Mouse (Mus musculus): ENCODE results near the gene Arf3. TPM values are rescaled to one million over a fixed set of nuclear protein-coding genes. Genes with fewer than 3 reads are reported as not detected.

Arf3 gene
- 34.5 and 51.3 TPM in 2 replicates for polyA plus RNA-seq (2015; fragmentation: Nextera tagmentation; extraction: Ambion mirVana)

GRCm38 (mm10) chr15:98762670-98763529, at the start of gene Arf3:
Arf3 (minus strand) TSS chr15:98763214.

GRCm38 (mm10) chr15:98809390-98809789, 46.4 kb upstream of the Arf3 start, which contains the start of gene Ddn:
Ddn (minus strand) TSS chr15:98809490.

DNA sequence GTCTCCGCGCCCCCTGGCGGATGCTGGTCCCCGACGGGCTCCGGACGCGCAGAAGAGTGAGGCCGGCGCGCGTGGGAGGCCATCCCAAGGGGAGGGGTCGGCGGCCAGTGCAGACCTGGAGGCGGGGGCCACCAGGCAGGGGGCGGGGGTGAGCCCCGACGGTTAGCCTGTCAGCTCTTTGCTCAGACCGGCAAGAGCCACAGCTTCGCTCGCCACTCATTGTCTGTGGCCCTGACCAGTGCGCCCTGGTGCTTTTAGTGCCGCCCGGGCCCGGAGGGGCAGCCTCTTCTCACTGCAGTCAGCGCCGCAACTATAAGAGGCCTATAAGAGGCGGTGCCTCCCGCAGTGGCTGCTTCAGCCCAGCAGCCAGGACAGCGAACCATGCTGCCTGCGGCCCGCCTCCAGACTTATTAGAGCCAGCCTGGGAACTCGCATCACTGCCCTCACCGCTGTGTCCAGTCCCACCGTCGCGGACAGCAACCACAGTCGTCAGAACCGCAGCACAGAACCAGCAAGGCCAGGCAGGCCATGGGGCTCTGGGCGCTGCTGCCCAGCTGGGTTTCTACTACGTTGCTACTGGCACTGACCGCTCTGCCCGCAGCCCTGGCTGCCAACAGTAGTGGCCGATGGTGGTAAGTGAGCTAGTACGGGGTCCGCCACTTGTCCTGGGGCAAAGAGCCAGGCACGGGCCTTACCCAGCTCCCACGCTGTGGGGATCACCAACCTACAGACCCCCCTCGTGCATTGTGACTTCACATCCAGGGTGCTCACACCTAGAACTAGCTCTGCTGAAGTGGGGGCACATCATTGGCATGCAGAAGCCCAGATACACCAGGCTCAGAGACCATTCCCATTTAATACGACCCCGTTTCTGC, 26.9 kb upstream of the Arf3 start, which contains the start of gene Wnt1:
Gene Wnt1 (plus strand): TSS at position 197 of the 875 bp plus-strand sequence.

GRCm38 (mm10) chr15:98777762-98778161, 14.7 kb upstream of the Arf3 start, which contains the start of gene Wnt10b:
Wnt10b (minus strand) TSS chr15:98778150.

GRCm38 (mm10) chr15:98727443-98728321, 35.3 kb downstream of the Arf3 start, which contains the start of gene Fkbp11:
Fkbp11 (minus strand) TSS chr15:98728198.

GRCm38 (mm10) chr15:98707766-98708372, 55.1 kb downstream of the Arf3 start, which contains the start of gene Ccdc65:
Ccdc65 (plus strand) TSS chr15:98708207.

Other genes starting within 250 kb of the Arf3 start
- gene Kansl2, start 228.9 kb downstream of the Arf3 start, polyA plus RNA-seq (2015; fragmentation: Nextera tagmentation; extraction: Ambion mirVana) = 69.3 and 93.3 TPM in 2 replicates
- 30.2 and 40.7 TPM in 2 replicates for gene Ccnt1, start 192.3 kb downstream of the Arf3 start, polyA plus RNA-seq (2015; fragmentation: Nextera tagmentation; extraction: Ambion mirVana)
- not detected in 2 replicates for gene 4930415O20Rik, start 192.2 kb downstream of the Arf3 start, polyA plus RNA-seq (2015; fragmentation: Nextera tagmentation; extraction: Ambion mirVana)
- gene Adcy6, start 153.1 kb downstream of the Arf3 start, polyA plus RNA-seq (2015; fragmentation: Nextera tagmentation; extraction: Ambion mirVana) = 7.4 and 10.2 TPM in 2 replicates
- 21.8 and 40.6 TPM in 2 replicates for gene Cacnb3, start 132.4 kb downstream of the Arf3 start, polyA plus RNA-seq (2015; fragmentation: Nextera tagmentation; extraction: Ambion mirVana)
- gene Ddx23, start 100.3 kb downstream of the Arf3 start, polyA plus RNA-seq (2015; fragmentation: Nextera tagmentation; extraction: Ambion mirVana) = 6.7 and 14.4 TPM in 2 replicates
- gene Rnd1, start 85.8 kb downstream of the Arf3 start, polyA plus RNA-seq (2015; fragmentation: Nextera tagmentation; extraction: Ambion mirVana) = 1.5 and 1.9 TPM in 2 replicates
- 0.60 and 1.0 TPM in 2 replicates for gene Ccdc65, start 55.0 kb downstream of the Arf3 start, polyA plus RNA-seq (2015; fragmentation: Nextera tagmentation; extraction: Ambion mirVana)
- 29.2 and 29.9 TPM in 2 replicates for gene Fkbp11, start 35.0 kb downstream of the Arf3 start, polyA plus RNA-seq (2015; fragmentation: Nextera tagmentation; extraction: Ambion mirVana)
- 0.37 and 0.43 TPM in 2 replicates for gene Wnt10b, start 14.9 kb upstream of the Arf3 start, polyA plus RNA-seq (2015; fragmentation: Nextera tagmentation; extraction: Ambion mirVana)
- not detected in 2 replicates for gene Wnt1, start 26.6 kb upstream of the Arf3 start, polyA plus RNA-seq (2015; fragmentation: Nextera tagmentation; extraction: Ambion mirVana)
- 0.03 TPM in 1 of 2 replicates, not detected in the other for gene Ddn, start 46.3 kb upstream of the Arf3 start, polyA plus RNA-seq (2015; fragmentation: Nextera tagmentation; extraction: Ambion mirVana)
- gene Prkag1, start 68.3 kb upstream of the Arf3 start, polyA plus RNA-seq (2015; fragmentation: Nextera tagmentation; extraction: Ambion mirVana) = 57.7 and 81.2 TPM in 2 replicates
- 5.1 and 6.8 TPM in 2 replicates for gene Kmt2d, start 108.0 kb upstream of the Arf3 start, polyA plus RNA-seq (2015; fragmentation: Nextera tagmentation; extraction: Ambion mirVana)
- 9.2 and 11.9 TPM in 2 replicates for gene Rhebl1, start 131.3 kb upstream of the Arf3 start, polyA plus RNA-seq (2015; fragmentation: Nextera tagmentation; extraction: Ambion mirVana)
- gene Dhh, start 135.3 kb upstream of the Arf3 start, polyA plus RNA-seq (2015; fragmentation: Nextera tagmentation; extraction: Ambion mirVana) = 2.4 and 3.1 TPM in 2 replicates
- gene Lmbr1l, start 155.0 kb upstream of the Arf3 start, polyA plus RNA-seq (2015; fragmentation: Nextera tagmentation; extraction: Ambion mirVana) = 10.6 and 11.6 TPM in 2 replicates
- 644 and 731 TPM in 2 replicates for gene Tuba1b, start 171.4 kb upstream of the Arf3 start, polyA plus RNA-seq (2015; fragmentation: Nextera tagmentation; extraction: Ambion mirVana)
- gene Gm49450, start 190.3 kb upstream of the Arf3 start, polyA plus RNA-seq (2015; fragmentation: Nextera tagmentation; extraction: Ambion mirVana) = not detected in 2 replicates
- 949 and 2,608 TPM in 2 replicates for gene Tuba1a, start 190.5 kb upstream of the Arf3 start, polyA plus RNA-seq (2015; fragmentation: Nextera tagmentation; extraction: Ambion mirVana)